Mouse (Mus musculus): Measurements from ENCODE around the gene Rnf157.

DNA sequence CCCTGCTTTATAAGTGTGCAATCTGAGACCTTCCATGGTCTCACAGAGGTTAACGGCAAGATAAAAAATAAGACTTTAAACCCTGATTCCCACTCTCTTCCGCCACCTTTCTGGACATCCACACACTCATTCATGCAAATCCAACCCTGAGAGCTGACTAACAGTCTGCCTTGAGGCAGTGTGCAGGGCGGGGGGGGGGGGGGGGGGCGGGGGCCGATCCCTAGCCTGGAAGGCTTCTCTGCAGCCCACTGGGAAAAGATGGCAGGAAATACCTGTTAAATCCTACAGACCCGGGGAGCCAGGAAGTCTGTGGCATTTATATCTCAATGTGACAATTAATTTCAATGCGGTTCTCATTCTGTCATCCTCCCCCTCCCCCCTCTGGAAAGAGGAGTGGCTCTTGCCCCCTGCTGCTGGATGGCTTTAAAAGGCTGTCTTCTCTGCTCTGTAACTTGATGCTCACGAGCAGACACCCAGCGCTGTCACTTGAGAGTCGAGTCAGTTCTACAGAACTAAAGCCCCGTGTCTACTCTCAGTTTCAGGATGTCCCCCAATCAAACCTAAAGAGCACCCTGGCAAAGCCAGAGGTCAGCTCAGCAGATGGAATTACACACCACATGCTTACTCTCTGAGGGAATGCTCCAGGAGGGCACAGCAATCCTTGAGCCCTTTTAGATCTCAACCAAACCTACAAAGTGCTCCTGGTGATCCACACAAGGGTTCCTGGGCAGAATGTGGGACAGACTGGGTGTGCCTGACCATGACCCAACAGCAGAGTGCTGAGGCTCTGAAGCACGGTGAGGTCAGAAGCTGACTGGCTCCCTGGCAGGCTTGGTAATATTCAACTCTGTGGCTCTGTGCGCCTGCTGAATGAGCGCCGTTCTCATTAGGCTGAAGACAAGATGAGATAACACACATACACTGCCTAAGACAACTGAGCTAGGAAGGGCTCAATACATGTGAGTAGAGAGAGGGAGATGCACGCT lies 25.5 kb downstream of the Rnf157 start:
- TF ChIP-seq CTCF (IDR thresholded peaks at IDR 0.05; ENCODE audit: control insufficient read depth, insufficient read depth, insufficient replicate concordance, low read depth, low read length) = no peak
- no peak for TF ChIP-seq POLR2A (IDR thresholded peaks at IDR 0.05; ENCODE audit: control insufficient read depth, low read depth, low read length)
